Mouse (Mus musculus): ENCODE results near the gene Met. TPM values are rescaled to one million over a fixed set of nuclear protein-coding genes. Genes with fewer than 3 reads are reported as not detected.
A peak's percentile ranks its signal among the peaks of the same experiment; 100 is the strongest.

The Met gene
- total RNA-seq (2021), result 10 to 100 TPM in 1 of 2 experiments, 1 to 10 TPM in 1; 9.0 to 15.8 TPM
- long read RNA-seq, experiment 1, partial matches to known transcripts, result 0 of 3 reads
- long read RNA-seq, experiment 1, other reads (novel, unspliced or antisense), result 3 of 3 reads
- long read RNA-seq, experiment 2, partial matches to known transcripts, result 0 of 4 reads
- long read RNA-seq, experiment 2, other reads (novel, unspliced or antisense), result 4 of 4 reads

- DNase-seq, result peak; percentile 50 to 57
- intact Hi-C loops (cut with DNase I), result loop anchor here (5.0 kb wide), 3 partner anchors 84 to 124 kb away; no protein-coding TSS in a partner anchor
Observed at GRCm38 (mm10) chr6:17463434-17464280, at the start of gene Met. Gene Met, plus strand, starts transcription at chr6:17463800.

- intact Hi-C loops (cut with DNase I), result no loop called here
- DNase-seq, result no peak
Observed at GRCm38 (mm10) chr6:17418226-17418625, 45.4 kb upstream of the Met start.

- intact Hi-C loops (cut with DNase I), result no loop called here
- DNase-seq, result no peak
Observed at GRCm38 (mm10) chr6:17422432-17422831, 41.2 kb upstream of the Met start.

GRCm38 (mm10) chr6:17429041-17429440, 34.6 kb upstream of the Met start:
- intact Hi-C loops (cut with DNase I), result no loop called here
- peak in 1 of 2 experiments; percentile 14 for DNase-seq

GRCm38 (mm10) chr6:17429611-17430010, 34.0 kb upstream of the Met start:
- no peak for DNase-seq
- intact Hi-C loops (cut with DNase I), result no loop called here

- intact Hi-C loops (cut with DNase I), result no loop called here
- no peak for DNase-seq
Observed at GRCm38 (mm10) chr6:17443311-17443710, 20.3 kb upstream of the Met start.

- intact Hi-C loops (cut with DNase I), result loop anchor here (10.0 kb wide), 1 partner anchor 347 kb away; no protein-coding TSS in a partner anchor
- no peak for DNase-seq
Observed at GRCm38 (mm10) chr6:17451305-17451704, 12.3 kb upstream of the Met start.

GRCm38 (mm10) chr6:17455116-17455515, 8.5 kb upstream of the Met start:
- no peak for DNase-seq
- intact Hi-C loops (cut with DNase I), result loop anchor here (10.0 kb wide), 1 partner anchor 350 kb away; no protein-coding TSS in a partner anchor

GRCm38 (mm10) chr6:17459561-17459960, 4.0 kb upstream of the Met start:
- DNase-seq, result no peak
- intact Hi-C loops (cut with DNase I), result loop anchor here (10.0 kb wide), 1 partner anchor 355 kb away; no protein-coding TSS in a partner anchor

- DNase-seq, result no peak
- intact Hi-C loops (cut with DNase I), result loop anchor here (5.0 kb wide), 3 partner anchors 86 to 126 kb away; no protein-coding TSS in a partner anchor
Observed at GRCm38 (mm10) chr6:17461435-17461834, 2.2 kb upstream of the Met start.

- no peak for DNase-seq
- intact Hi-C loops (cut with DNase I), result loop anchor here (5.0 kb wide), 3 partner anchors 83 to 123 kb away; no protein-coding TSS in a partner anchor
Observed at GRCm38 (mm10) chr6:17464281-17465025, 853 bp downstream of the Met start.

- intact Hi-C loops (cut with DNase I), result no loop called here
- DNase-seq, result no peak
Observed at GRCm38 (mm10) chr6:17466526-17466925, 2.9 kb downstream of the Met start.

GRCm38 (mm10) chr6:17468993-17469392, 5.4 kb downstream of the Met start:
- intact Hi-C loops (cut with DNase I), result no loop called here
- DNase-seq, result no peak

- no peak for DNase-seq
- intact Hi-C loops (cut with DNase I), result no loop called here
Observed at GRCm38 (mm10) chr6:17473128-17473527, 9.5 kb downstream of the Met start.

GRCm38 (mm10) chr6:17477823-17478222, 14.2 kb downstream of the Met start:
- DNase-seq, result no peak
- intact Hi-C loops (cut with DNase I), result no loop called here

GRCm38 (mm10) chr6:17478252-17478651, 14.7 kb downstream of the Met start:
- no peak for DNase-seq
- intact Hi-C loops (cut with DNase I), result no loop called here

GRCm38 (mm10) chr6:17478838-17479570, 15.4 kb downstream of the Met start:
- DNase-seq, result no peak
- intact Hi-C loops (cut with DNase I), result no loop called here

- intact Hi-C loops (cut with DNase I), result loop anchor here (5.0 kb wide), 1 partner anchor 76 kb away; no protein-coding TSS in a partner anchor
- no peak for DNase-seq
Observed at GRCm38 (mm10) chr6:17481068-17481467, 17.5 kb downstream of the Met start.

- no peak for DNase-seq
- intact Hi-C loops (cut with DNase I), result no loop called here
Observed at GRCm38 (mm10) chr6:17485244-17485643, 21.6 kb downstream of the Met start.

GRCm38 (mm10) chr6:17485782-17486181, 22.2 kb downstream of the Met start:
- intact Hi-C loops (cut with DNase I), result no loop called here
- DNase-seq, result no peak

Data from gastrocnemius, postnatal 36 days (tissue).